In the genomic region with DNA sequence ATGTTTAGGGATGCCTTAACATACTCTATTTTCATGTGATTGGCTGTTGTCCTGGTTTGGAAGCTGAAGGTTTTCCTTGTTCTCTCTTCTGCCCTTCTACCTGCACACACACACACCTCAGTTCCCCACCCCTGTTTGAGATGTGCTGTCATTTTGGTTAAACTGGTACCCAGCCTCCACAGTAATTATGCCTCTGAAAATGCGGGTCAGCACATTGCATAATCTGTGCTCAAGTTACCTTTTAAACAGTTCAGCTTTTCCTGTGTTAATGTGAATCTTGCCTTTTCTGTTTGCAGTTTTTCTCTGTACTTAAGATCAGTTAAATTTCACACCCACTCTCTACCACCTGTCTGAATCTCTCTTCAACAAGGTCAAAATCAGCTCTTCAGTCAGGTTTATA, we compare ENCODE assay signal across 15 mouse cellular contexts.
"Had no signal": no experiment of that assay in that cellular context is flagged by ENCODE, and none has a peak within 500 bp of the region (broad histone marks: within the 10 kb centered on the region; RNA-seq: fewer than 3 reads in every experiment).

No protein-coding gene starts in this region.

- H3K36me3 ChIP-seq: neural tube, embryonic 15.5 days had no signal

- ATAC-seq: lung, postnatal 0 days had no signal

- H3K9ac ChIP-seq: liver, embryonic 14.5 days; neural tube, embryonic 15.5 days had no signal

- H3K4me1 ChIP-seq: midbrain, embryonic 10.5 days; neural tube, embryonic 15.5 days had no signal

- H3K9me3 ChIP-seq: limb, embryonic 10.5 days; midbrain, embryonic 10.5 days; neural tube, embryonic 15.5 days had no signal

- H3K27ac ChIP-seq: left cerebral cortex, adult 2 months; limb, embryonic 10.5 days; liver, embryonic 14.5 days; midbrain, embryonic 10.5 days; neural tube, embryonic 15.5 days; stomach, postnatal 0 days had no signal

- H3K4me2 ChIP-seq: neural tube, embryonic 15.5 days had no signal

- DNase-seq: lung, adult 2 months; lung, postnatal 4 days; midbrain, embryonic 14.5 days; right cerebral cortex, adult 18-20 months; right cerebral cortex, postnatal 25 days; thymus, adult 2 months; thymus, postnatal 25 days had no signal

- H3K4me3 ChIP-seq: left cerebral cortex, adult 2 months; limb, embryonic 10.5 days; midbrain, embryonic 10.5 days; myocyte; neural tube, embryonic 15.5 days had no signal

- H3K27me3 ChIP-seq: neural tube, embryonic 15.5 days had no signal
